Mouse (Mus musculus): Measurements from ENCODE around the gene Gm30083.

Gm30083 gene

GRCm38 (mm10) chr14:34015063-34015462 is at the start of gene Gm30083:
TSS of gene Gm30083 (minus strand) at chr14:34015182.
- DNase-seq (ENCODE audit: low read depth, low spot score), result no peak

- DNase-seq (ENCODE audit: low read depth, low spot score), result no peak
Measured at GRCm38 (mm10) chr14:34052516-34052915, 37.5 kb upstream of the Gm30083 start, which contains the start of gene Antxrl. TSS of gene Antxrl (plus strand) at chr14:34052707.

GRCm38 (mm10) chr14:34050101-34050779 is 35.3 kb upstream of the Gm30083 start:
- DNase-seq (ENCODE audit: low read depth, low spot score), result no peak

GRCm38 (mm10) chr14:34043341-34043740 is 28.4 kb upstream of the Gm30083 start:
- no peak for DNase-seq (ENCODE audit: low read depth, low spot score)

GRCm38 (mm10) chr14:34041241-34041640 is 26.3 kb upstream of the Gm30083 start:
- DNase-seq (ENCODE audit: low read depth, low spot score), result no peak

- no peak for DNase-seq (ENCODE audit: low read depth, low spot score)
Measured at GRCm38 (mm10) chr14:34033841-34034610, 19.0 kb upstream of the Gm30083 start.

- no peak for DNase-seq (ENCODE audit: low read depth, low spot score)
Measured at GRCm38 (mm10) chr14:34026710-34027109, 11.7 kb upstream of the Gm30083 start.

- no peak for DNase-seq (ENCODE audit: low read depth, low spot score)
Measured at GRCm38 (mm10) chr14:34016938-34017337, 2.0 kb upstream of the Gm30083 start.

GRCm38 (mm10) chr14:34016381-34016780 is 1.4 kb upstream of the Gm30083 start, which contains the start of gene Gm5460:
TSS of gene Gm5460 (plus strand) at chr14:34016758.
- DNase-seq (ENCODE audit: low read depth, low spot score), result no peak

- DNase-seq (ENCODE audit: low read depth, low spot score), result no peak
Measured at GRCm38 (mm10) chr14:34002358-34002757, 12.6 kb downstream of the Gm30083 start.

- no peak for DNase-seq (ENCODE audit: low read depth, low spot score)
Measured at GRCm38 (mm10) chr14:34001445-34001844, 13.5 kb downstream of the Gm30083 start.

GRCm38 (mm10) chr14:34000076-34000475 is 14.9 kb downstream of the Gm30083 start:
- DNase-seq (ENCODE audit: low read depth, low spot score), result no peak

- DNase-seq (ENCODE audit: low read depth, low spot score), result no peak
Measured at GRCm38 (mm10) chr14:33997427-33997826, 17.6 kb downstream of the Gm30083 start.

GRCm38 (mm10) chr14:33993521-33994289 is 21.3 kb downstream of the Gm30083 start:
- no peak for DNase-seq (ENCODE audit: low read depth, low spot score)

GRCm38 (mm10) chr14:33993051-33993450 is 21.9 kb downstream of the Gm30083 start:
- DNase-seq (ENCODE audit: low read depth, low spot score), result no peak

- DNase-seq (ENCODE audit: low read depth, low spot score), result no peak
Measured at GRCm38 (mm10) chr14:33991971-33992370, 23.0 kb downstream of the Gm30083 start.

- DNase-seq (ENCODE audit: low read depth, low spot score), result no peak
Measured at GRCm38 (mm10) chr14:33989201-33989600, 25.8 kb downstream of the Gm30083 start.

GRCm38 (mm10) chr14:33978604-33979059 is 36.4 kb downstream of the Gm30083 start, which contains the start of gene Zfp488:
TSS of gene Zfp488 (minus strand) at chr14:33978764.
- DNase-seq (ENCODE audit: low read depth, low spot score), result peak; percentile 17

GRCm38 (mm10) chr14:33977748-33978147 is 37.2 kb downstream of the Gm30083 start:
- no peak for DNase-seq (ENCODE audit: low read depth, low spot score)

- no peak for DNase-seq (ENCODE audit: low read depth, low spot score)
Measured at GRCm38 (mm10) chr14:33974752-33975151, 40.2 kb downstream of the Gm30083 start.

- DNase-seq (ENCODE audit: low read depth, low spot score), result no peak
Measured at GRCm38 (mm10) chr14:33972679-33973078, 42.3 kb downstream of the Gm30083 start.

- no peak for DNase-seq (ENCODE audit: low read depth, low spot score)
Measured at GRCm38 (mm10) chr14:33965675-33966074, 49.3 kb downstream of the Gm30083 start.
